Mouse (Mus musculus) left cerebral cortex, adult 8-10 months (tissue): ENCODE results near the gene Fuca1. TPM values are rescaled to one million over a fixed set of nuclear protein-coding genes. Genes with fewer than 3 reads are reported as not detected.

Source experiments
- DNase-seq, 2 experiments: peaks; one replicate each; pipeline ENCODE4 v3.0.0; 2022; ENCODE audit warnings: low spot score in 2 of 2
- total RNA-seq, 4 experiments: library from RNA; stranded (reverse); gene quantifications; 2 replicates each; pipeline ENCODE4 v1.2.4; 2022

The Fuca1 gene
- total RNA-seq, 4 experiments from 2014 or later = 33.5 to 54.6 (median 51.0) TPM

- no peak for DNase-seq
Observed at GRCm38 (mm10) chr4:135950365-135950764, 29.8 kb downstream of the Fuca1 start.

DNA sequence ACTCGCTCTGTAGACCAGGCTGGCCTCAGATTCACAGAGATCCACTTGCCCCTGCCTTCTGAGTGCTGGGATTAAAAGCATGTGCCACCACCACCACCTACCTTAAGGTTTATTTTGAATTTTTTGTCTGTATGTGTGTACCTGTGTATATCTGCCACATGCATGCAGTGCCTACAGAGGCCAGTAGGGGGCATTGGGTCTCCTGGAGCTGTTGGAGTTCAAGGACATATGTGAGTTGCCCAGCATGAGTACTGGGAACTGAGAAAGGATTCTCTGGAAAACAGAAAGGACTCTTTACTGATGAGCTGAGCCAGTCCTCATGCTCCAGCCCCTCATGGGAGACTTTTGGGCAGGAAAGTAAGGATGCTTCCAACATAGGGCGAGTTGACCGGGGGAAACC lies 31.0 kb downstream of the Fuca1 start:
- no peak for DNase-seq

- no peak for DNase-seq
Observed at GRCm38 (mm10) chr4:135953179-135953578, 32.6 kb downstream of the Fuca1 start.

DNA sequence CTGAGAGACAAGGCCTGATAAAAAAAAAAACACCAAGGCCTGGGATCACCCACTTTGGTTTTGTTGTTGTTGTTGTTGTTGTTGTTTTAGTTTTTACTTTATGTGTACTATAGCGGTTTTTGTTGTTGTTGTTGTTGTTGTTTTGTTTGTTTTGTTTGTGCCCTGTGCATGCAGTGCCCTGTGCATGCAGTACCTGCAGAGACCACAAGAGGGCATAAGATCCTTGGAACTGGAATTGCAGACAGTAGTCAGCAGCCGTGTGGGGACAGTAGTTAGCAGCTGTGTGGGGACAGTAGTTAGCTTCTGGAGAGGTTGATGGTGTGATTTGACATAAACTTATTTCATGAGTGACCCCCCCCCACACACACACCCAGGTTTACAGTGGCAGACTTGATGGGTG lies 33.7 kb downstream of the Fuca1 start:
- DNase-seq = no peak

DNA sequence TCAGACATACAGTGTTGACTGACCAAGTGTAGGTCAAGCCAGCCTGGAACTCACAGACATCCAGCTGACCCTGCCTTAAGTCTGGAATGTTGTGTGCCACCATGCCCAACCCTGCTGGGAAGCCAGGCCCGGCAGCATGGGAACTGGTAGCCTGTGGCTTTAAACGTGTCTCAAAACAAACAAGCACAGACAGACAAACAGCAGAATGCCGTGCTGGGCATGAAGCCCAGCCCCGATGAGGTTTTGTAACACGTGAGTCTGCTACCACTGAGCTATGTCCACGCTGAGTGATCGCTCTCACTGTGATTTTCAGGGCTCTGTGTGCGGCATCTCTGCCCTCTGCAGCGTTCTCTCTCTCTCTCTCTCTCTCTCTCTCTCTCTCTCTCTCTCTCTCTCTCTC lies 35.4 kb downstream of the Fuca1 start:
- DNase-seq = no peak

DNA sequence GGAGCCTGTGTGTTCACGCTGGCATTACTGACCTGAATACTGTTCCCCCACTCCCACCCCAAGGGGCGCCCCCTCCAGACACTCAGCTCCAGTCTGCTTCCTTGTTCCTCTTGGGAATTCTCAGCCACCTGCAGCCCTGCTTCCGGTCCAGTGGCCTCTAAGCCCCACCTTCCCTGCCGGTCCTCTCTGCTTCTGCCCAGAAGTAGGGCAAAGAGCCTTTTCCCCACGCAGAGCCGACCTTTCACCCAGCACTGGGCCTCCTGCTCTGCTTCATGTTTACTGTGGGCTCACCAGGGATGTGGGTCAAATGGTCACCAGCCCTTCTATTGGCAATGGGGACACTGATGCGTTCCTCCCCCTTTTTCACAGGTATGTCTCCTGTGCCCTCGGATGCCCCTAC lies 37.8 kb downstream of the Fuca1 start:
- no peak for DNase-seq

DNA sequence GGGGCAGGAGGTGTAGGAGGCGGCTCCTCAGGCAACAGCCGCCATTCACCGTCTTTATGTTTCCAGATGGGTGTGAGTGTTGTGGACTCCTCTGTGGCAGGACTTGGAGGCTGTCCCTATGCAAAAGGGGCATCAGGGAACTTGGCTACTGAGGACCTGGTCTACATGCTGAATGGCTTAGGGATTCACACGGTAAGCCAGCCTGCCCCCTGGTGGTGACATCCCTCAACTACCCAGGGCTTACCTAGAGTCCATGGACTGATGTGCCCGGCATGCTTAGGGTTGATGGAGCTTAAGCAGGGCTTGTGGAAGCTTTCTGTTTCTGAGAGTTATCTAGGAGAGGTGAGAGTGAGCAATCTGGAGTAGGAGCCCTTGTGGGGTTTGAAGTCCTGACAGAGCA lies 40.2 kb downstream of the Fuca1 start:
- peak in 1 of 2 experiments; percentile 72 for DNase-seq

DNA sequence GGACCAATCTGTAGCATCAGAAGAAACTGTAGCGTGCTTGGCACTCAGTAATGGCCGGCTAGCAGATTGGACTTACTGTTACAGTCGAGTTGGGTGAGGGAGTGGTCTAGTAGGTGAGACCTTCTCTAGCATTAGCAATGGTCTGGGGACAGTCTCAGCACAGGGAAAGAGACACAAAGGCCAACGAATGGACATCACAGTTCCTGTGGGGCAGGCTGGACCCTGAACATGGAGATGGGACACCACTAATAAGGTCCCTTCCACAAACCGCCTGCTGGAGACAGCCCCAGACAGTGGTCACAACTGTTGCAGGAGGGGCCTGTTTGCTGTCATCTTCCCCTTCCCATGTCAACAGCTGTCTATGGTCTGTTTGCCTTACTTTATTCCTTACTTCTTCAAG lies 41.2 kb downstream of the Fuca1 start:
- DNase-seq = no peak

DNA sequence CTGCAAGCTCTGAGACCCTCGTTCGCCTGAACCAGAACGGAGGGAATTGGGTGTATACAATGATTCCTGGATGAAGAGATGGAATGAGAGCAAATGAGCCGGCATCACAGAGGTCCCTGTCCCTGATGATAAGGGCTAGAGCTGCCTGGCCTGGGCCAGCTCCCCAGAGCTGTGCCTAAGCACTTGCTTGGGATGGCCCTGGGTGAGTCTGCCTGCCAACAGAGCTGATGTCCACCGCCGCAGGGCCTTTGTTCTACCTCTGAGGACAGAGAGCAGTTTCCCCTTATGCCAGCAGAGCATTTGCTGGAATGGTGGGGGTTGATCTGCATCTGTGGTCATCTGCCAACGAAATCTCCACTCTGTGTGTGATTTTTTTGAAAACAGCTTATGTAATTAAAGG lies 41.7 kb downstream of the Fuca1 start:
- no peak for DNase-seq

GRCm38 (mm10) chr4:135962946-135963345 lies 42.4 kb downstream of the Fuca1 start:
- DNase-seq = no peak

DNA sequence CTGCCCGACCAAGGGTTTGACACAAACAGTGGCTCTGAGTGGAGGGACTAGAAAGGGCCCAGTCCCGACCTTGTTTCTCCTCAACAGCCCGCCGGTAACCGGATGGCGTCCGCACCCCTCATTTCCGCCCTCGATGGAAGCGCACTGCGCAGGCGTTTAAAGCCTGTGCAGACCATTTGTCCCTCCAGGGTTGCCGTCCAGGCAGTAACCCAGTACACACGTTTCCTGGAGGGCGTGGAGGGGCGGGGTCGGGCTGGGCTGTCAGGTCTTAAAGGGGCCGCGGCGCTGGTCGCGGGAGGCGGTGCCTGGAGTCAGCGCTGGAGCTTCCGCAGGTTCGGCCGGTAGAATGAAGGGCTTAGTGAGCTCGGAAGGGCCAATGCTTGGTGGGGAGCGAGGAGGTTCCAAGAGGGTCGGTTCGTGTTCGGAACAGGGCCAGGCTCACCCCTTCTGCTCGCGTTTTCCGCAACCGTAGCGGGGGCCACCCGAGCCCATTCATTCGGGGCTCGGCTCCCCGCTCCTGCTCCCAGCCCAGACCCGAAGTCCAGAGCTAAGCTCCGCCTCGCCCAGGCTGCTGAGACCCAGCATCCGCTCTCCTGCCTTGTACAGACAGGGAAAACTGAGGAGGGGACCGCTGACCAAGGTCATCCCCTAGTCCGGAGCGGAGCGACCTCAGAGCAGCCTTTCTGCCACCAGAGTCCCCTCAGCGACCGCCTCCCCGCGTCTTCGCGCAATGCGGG lies 43.1 kb downstream of the Fuca1 start, which contains the start of gene Gale:
Gene Gale, plus strand, starts transcription at position 271 of the 737 bp plus-strand sequence.
- DNase-seq = peak; percentile 89 to 95

- DNase-seq = peak in 1 of 2 experiments; percentile 64
Observed at GRCm38 (mm10) chr4:135964426-135964825, 43.9 kb downstream of the Fuca1 start.

DNA sequence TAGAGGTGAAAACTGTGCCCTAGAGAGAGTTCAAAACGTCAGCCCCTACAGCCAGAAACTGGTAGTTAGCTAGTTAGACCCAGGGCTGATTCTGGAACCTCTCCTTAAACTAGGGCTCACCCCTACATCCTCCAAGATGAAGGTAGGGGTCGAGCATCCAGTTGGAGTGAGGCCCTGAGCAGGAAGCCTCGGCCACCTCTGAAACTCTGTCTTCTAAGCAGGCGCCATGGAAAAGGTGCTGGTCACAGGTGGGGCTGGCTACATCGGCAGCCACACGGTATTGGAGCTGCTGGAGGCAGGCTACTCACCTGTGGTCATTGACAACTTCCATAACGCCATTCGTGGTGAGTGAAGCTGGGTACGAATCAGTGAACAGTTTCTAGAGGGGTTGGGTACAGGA lies 44.6 kb downstream of the Fuca1 start:
- DNase-seq = no peak

DNA sequence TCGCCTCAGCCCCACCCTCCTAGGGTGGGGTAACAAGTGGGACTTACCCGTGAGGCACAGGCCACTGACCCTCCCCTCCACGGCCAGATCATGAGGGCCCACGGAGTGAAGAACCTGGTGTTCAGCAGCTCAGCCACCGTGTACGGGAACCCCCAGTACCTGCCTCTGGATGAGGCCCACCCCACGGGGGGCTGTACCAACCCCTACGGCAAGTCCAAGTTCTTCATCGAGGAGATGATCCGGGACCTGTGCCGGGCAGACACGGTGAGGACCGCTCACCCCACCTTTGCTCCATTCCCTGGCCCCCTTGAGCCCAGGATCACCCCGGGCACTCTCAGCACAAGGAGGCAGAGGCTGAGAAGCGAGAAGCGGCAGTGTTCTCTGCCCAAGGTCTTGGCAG lies 45.7 kb downstream of the Fuca1 start:
- no peak for DNase-seq

DNA sequence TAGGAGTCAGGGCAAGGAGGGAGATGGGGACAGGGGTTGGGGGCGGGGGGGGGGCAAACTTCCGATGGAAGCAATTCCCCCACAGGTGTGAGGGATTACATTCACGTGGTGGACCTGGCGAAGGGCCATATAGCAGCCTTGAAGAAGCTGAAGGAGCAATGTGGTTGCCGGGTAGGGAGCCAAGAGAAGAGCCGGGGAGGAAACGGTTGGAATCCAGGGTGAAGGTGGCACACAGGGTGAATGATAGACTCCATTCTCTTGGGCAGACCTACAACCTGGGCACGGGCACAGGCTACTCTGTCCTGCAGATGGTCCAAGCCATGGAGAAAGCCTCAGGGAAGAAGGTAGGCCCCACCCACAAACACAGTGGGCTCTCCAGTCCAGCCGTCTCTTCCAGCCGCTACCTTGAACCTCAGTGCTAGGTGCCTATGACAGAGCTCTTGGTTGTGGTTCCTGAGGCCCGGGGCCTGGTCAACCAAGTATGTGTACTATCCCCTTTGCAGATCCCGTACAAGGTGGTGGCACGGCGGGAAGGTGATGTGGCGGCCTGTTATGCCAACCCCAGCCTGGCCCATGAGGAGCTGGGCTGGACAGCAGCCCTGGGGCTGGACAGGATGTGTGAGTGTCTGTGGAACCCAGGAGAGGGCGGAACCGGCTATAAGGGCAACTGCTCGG lies 46.7 kb downstream of the Fuca1 start:
- no peak for DNase-seq

DNA sequence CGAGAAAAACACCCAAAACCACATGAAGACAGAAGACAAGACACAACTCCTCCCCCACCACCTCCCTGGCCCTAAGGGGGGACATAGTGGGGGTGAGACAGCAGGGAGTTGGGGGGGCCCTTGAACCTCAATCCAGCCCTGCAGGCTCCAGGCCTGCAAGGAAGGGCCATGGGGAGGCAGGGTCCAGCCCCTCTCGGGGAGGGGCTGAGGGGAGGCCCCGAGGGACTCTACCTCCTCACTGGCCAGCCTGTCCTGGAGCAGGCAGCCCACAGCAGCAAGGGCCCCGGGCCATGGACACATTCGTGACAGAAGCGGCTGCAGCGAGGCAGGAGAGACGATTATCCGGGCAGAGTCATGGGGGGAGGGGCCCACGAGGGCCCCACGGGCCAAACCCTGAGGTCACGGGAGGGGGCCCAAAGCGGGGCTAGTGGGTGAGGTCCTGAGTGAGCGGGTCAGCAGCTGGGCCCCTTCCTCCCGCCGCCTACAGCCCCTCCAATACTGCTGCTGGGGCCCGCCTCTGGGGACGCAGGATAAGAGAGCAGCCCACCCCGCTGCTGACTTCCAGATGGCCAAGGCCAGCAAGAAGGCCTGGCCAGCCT lies 47.8 kb downstream of the Fuca1 start:
- no peak for DNase-seq

GRCm38 (mm10) chr4:135969070-135969750 lies 48.7 kb downstream of the Fuca1 start:
- DNase-seq = no peak

GRCm38 (mm10) chr4:135970585-135970984 lies 50.0 kb downstream of the Fuca1 start:
- DNase-seq = no peak

DNA sequence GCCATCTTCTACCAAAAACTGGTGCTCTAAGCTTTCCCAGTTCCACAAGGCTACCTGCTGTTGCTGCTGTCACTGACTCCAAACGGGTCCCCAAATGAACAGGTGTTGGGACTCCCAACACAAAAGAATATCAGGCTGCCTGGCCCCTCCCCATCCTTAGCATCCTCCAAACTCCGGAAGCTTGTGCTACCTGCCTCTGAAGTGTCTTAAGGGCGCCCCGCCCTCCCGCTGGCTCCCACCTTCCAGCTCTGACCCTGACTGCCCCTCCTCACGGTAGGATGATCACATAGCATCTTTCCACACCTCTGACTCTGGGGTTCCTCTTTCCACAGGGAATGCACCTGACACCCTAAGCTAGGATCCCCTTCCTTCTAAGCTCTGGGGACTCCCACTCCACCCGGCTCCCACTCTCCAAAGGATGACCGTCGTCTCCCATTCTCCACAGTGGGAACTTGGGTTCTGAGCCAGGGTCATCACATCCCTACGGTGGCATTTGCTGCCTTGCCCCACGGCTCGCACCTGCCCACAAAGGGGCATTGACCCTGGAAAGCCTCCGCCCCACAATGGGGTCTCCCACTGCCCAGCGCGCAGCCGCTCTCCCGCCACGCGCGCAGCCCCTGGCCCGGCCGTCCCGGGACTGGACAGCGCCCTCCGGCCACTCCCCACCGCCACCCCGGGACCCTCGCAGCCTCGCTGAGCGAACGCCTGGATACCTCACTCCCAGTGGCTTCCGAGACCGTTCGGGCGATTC lies 51.4 kb downstream of the Fuca1 start:
- DNase-seq = no peak

DNA sequence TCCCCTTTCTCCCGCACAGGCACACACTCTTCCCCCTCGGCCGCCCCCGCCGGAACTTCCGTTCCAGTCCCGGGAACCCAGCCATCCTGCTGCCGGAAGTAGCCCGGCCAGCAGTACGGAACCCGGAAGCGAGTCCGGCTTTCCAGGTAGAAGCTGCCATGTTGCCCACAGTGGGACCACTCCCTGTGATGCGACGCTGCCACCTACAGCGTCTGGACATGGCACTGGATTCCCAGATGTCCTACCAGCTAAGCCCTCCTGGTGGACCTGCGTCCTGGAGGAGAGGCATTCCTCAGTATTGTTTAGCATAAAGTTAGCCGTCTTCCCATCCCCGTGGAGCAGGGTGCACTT lies 52.0 kb downstream of the Fuca1 start, which contains the start of gene Lypla2:
Gene Lypla2, minus strand, starts transcription at position 71 of the 351 bp plus-strand sequence.
- peak; percentile 74 to 91 for DNase-seq
